Mouse (Mus musculus) adrenal gland, adult 2 months (tissue): Measurements from ENCODE around the gene Scn4a. TPM values are rescaled to one million over a fixed set of nuclear protein-coding genes. Genes with fewer than 3 reads are reported as not detected.
"Not testable (repeated sequence)": the region's sequence is repeated elsewhere in the genome, so short reads cannot be mapped to it uniquely, and the experiment has no call there.

Experiments
- DNase-seq: peaks from one replicate; pipeline ENCODE4 v3.0.0; 2021
- long read RNA-seq: library from polyadenylated mRNA; stranded (forward); transcript quantifications from one replicate; pipeline ENCODE4 v2.0.0, GENCODE M21; 2021
- polyA plus RNA-seq: library from polyadenylated mRNA; depleted of rRNA; stranded (reverse); fragments of >200 nt; gene quantifications from 2 replicates; pipeline ENCODE4 v1.2.3, GENCODE M21; 2012; rRNA removed
- total RNA-seq, 2 experiments: library from RNA; stranded (reverse); gene quantifications; 2 replicates each; pipeline ENCODE4 v1.2.3; 2021

Scn4a gene
- total RNA-seq (under 1 TPM; 0.07 to 0.09 TPM), polyA plus RNA-seq (0.01 and 0.15 TPM in 2 replicates)
- long read RNA-seq: 0 reads

DNA sequence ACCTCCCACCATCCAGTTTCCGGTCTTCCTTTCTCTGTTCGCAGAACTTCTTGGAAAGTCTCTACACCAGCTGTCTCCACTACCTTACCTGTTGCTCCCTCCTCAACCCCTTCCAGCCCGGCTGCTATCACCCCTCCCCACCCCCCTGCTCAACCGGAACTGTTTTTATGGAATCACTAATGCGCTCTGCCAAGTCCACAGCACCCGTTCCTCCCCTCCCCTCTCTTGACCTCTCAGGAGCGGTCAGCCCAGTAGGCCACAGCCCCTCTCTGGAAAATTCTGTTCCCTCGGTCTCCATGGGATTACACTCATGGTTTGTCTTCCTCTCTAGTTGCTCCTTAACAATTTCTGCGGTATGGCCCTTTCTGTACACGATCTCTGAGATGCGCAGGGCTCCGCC lies at the start of gene Scn4a:
Scn4a (minus strand) TSS at position 101 of the 400 bp plus-strand sequence.
- DNase-seq: no peak

DNA sequence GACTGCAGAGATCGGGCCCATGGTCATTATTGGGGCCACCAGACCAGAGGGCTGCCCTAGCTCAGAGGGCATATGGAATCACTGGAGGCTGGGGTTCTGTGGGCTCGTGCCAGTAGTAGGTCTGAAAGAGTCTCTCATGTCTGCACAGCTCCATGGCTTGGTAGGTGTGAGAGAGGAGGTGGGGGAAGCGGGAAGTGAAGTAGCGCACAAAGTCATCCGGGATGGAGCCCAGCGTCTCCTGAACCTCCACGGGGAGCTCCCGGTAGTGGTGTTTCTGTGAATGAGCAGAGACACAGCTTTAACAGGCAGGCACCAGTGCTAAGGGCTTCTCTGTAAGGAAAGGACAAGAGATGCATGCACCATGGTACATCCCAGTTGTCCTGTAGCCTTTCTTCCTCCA lies 45.4 kb upstream of the Scn4a start:
- DNase-seq: no peak

DNA sequence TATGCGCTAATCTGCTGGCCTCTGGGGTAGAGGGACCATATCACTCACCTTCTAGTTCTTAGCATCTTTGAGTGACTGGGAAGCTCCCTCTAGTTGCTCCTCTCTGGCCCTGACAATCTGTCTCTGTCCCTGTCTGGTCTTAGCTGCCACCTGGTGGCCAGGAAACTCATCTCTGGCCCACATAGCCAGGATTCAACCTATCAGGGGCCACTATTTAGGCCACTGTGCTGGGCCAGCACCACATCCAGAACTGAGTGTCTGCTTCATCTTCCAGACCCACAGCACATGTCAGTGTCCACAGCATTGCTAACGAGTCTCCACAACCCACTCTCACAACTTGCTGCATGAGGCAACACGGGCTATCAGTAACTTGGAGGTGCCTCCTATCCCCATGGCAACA lies 44.6 kb upstream of the Scn4a start:
- no peak for DNase-seq

DNA sequence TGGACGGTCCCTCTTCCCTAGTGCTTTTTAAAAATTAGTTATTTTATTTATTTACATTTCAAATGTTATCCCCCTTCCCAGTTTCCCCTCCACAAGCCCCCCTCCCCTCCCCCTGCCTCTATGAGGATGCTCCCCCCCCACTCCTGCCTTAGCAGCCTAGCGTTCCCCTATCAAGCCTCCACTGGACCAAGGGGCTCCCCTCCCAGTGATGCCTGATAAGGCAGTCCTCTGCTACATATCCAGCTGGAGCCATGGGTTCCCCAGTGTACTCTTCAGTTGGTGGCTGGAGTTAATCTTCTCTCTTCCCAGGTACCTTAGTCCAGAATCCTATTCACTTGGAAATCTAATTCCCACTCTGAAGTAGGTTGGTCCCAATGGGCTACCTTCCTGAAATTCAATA lies 41.0 kb upstream of the Scn4a start:
- DNase-seq: not testable (repeated sequence)

DNA sequence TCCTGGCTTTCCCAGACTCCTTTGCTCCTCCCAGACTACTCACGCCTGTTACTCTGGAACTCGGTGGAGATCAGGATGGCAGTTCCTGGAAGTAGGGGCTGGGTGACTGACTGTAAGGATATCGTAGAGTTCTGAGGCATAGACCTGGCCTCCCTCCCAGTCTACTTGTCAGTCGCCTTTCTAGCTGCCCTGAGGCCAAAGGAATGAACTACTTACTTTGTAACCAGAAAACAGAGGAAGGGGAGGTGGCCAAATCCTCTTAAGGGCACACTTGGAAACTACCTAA lies 40.2 kb upstream of the Scn4a start:
- no peak for DNase-seq

DNA sequence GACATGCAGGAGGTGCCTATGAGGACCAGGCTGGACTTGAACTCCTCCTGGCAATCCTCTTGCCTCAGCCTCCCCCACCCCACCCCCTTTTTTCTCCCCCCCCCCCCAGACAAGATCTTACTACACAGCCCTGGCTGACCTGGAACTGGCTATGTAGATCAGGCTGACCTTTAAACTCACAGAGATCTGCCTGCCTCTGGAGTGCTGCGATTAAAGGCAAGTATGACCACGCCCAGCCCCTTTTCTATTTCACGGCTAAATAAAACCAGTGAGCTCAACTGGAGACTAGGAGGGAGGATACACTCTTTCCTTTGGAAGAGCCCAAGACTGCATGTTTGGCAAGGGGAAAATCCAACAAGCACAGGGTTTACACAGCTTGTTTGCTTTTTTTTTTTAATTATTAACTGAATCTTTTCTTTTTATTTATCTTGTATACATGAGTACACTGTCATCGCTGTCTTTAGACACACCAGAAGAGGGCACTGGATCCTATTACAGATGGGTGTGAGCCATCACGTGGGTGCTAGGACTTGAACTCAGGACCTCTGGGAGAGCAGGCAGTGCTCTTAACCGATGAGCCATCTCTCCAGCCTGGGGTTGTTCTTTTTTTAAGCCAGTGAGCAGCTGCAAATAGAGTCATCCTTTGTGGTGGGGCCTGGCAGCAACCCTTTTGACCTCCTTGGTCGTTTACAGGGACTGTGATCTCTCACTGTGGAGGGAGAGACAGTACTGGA lies 39.7 kb upstream of the Scn4a start:
- DNase-seq: no peak

DNA sequence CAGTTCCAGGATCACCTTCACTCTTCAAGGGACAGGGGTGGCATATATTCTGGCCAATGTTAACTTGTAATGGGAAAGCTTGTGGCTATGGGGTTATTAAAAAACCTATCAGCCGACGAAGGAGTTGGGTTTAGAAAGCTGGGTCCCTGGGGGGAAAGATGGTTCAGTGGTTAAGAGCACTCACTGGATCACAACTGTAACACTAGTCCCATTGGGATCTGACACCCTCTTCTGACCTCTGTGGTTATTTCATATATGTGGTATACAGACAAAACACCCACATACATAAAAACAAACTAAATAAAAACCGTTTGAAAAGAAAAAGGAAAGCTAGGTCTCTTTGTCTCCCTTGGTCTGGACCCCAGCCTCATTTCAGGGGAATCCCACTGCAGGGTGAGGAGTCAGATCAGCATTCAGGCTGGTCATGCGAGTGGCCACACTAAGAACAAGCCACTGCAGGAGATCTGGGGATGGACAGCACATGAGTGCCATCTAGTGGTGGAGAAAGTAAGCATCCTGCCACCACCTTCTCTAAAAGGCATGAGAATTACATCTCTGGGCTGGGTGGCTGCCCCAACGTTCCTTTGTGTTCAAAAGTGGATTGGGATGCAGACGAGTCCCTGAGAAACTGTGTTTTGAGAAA lies 38.6 kb upstream of the Scn4a start:
- DNase-seq: peak; percentile 74

DNA sequence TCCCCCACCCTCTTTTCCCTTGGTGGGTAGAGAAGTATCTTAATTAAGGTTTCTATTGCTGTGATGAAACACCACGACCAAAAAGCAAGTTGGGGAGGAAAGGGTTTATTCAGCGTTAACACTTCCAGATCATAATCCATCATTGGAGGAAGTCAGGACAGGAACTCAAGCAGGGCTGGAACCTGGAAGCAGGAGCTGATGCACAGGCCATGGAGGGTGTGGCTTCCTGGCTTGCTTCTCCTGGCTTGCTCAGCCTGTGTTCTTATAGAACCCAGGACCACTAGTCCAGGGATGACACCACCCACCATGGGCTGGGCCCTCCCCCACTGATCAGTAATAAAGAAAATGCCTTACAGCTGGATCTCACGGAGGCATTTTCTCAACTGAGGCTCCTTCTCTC lies 37.7 kb upstream of the Scn4a start:
- DNase-seq: no peak

DNA sequence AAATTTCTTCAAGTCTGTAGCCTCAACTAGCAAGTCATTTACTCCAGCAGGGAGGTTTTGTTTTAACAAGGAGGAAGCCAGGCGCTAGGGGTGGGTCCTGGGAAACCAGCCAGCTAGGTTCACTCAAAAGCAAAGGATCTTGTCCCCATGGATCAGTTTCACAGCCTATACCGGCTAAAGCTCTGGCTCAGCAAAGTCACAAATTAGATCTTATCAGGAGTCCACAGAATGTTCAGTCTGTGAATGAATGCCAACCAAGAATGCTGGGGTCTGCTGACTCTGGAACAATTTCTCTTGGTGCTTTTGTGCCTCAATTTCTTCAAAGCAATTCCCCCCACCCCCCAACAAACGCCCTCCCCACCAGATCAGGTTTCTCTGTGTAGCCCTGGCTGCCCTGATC lies 36.5 kb upstream of the Scn4a start:
- DNase-seq: no peak

DNA sequence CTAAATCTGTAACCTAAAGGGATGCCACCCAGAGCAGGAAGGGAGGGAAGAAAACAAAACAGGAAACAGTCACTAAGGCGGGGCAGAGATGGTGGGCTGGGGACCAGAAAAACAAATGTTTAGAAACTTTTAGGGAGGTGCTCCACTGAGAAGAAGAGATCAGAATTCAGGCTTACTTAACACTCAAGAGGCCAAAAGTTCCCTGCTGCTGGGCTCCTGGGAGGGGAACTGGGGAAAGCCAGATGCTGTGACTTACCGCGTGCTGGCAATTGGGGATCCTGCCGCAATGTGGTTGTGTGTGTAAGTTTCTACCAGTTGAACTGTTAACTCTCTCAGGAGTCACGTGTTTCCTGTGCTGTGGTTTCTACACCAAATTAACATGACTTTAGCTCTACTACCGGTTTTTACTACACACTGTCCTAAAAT lies 34.7 kb upstream of the Scn4a start, which contains the start of gene Icam2:
Icam2 (minus strand) TSS at position 285 of the 426 bp plus-strand sequence.
- no peak for DNase-seq

DNA sequence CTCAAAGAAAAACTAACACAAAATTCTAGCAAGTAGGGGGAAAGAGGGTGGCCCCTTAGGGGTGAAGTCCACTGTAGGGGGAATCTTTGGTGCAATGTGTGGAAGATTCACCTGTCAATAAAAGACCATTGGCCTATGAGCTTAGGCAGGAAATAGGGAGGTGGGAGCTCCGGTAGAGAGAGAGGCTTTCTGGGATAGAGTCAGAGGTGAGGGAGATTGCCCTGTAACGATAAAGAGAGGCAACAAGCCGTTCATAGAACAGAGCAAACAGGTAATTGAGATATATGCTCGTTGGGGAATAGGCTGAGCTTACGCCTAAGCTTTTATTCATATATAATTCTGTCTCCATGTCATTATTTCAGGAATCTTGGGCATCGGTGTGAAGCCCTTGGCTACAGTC lies 33.9 kb upstream of the Scn4a start:
- no peak for DNase-seq

DNA sequence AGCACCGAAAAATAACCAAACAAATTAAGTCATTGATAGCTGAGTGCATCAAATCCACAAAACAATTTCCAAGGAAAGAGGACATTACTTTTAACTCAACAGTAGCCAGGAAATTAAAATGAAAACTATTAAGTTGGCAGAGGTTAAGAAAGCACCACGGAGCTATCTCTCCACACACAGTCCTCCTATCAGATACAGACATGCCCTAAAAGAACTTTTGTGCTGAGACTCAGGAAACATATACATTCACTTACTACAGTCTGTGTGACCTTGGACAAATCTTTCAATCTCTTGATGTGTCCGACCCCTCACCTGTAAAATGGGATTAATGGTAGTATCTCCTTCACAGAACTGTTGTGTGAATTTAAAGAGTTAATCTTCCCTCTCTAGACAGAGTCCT lies 33.3 kb upstream of the Scn4a start:
- DNase-seq: no peak

DNA sequence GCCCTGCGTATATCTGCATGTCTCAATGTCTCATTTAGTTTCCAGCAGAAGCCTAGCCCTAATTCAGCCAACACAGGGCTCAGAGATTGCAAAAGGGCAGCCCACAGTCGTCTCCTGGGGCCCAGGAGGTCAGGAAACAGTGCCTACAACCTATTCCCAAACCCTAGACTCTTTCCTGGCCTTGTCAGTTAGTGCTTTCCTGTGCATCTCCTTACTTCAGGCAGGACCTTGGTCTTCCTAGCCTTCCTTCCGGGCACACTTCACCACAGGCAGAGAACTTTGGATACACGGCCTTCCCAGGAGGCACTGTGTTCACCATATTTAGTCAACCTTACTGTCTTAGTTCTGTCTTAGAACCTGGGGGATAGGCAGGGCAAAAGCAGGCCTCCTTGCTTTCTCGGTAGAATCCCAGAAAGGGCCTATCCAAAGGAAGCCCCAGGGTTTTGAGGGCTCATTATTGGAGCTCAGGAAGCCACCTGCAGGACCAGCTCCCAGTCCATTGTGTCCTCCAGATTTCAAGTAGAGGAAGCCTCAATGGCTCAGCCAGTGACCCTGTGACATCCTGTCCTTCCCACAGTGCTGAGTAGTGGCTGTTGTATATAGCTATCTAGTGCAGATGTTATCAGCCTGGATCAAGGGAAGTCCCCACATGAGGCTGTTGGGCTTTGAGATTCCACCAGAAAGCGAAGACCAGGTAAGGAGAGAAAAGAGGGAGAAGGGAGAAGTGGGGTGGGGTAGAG lies 30.1 kb upstream of the Scn4a start:
- no peak for DNase-seq

DNA sequence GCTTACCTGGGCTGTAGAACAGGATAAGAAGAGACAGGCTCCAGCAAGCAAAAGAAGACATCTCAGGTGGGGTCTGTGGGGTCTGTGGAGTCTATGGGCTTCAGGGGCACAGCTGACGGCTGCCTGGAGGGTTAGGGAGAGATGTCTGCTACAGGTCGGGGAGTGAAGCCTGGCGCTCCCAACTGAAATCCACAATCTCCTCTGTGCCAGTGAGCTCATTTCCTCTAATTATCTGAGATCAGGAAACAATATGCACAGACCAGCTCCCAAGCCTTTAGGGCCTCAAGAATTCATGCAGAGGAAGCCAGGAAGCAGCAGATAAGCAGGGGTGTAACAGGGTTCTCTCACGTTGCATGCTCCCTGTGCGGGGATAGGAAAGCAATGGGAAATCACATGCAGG lies 29.3 kb upstream of the Scn4a start:
- no peak for DNase-seq

DNA sequence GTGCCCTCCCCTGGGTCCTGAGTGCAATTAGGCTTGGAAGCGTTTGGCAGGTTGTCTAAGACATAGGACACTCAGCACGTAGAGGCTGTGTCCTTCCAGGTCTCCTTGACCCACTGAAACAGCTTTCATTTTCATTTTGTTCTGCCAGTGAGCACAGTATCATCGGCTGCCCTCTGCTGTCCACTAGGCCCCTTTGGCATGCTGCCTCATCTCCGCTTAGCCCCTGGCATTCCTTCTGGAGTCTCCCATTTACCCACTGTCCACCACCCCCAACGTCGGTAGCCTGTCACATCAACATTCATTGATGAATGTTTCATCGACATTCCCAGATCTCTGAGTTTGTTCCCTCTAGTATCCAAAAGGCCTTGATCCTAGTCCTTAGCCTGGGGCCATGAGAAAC lies 28.8 kb upstream of the Scn4a start:
- DNase-seq: peak; percentile 77

DNA sequence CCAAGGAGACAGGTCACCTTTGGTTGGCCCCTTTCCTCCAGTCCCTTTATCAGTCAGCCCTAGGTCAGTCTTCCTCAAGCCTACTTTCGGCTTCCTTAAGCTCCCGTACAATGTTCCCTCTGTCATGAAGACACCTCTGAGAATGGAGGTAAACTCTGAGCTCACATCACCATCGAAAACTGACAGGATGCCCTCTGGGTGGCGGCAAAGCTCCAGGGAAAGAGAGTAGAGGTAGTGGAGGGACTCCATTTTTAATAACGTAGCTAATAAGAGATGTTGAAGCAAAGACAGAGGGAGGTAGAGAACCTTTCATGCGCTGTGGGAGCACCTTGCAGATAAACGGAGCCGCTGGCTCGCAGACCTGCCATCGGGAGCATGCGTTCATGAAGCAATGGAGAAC lies 27.9 kb upstream of the Scn4a start:
- no peak for DNase-seq

DNA sequence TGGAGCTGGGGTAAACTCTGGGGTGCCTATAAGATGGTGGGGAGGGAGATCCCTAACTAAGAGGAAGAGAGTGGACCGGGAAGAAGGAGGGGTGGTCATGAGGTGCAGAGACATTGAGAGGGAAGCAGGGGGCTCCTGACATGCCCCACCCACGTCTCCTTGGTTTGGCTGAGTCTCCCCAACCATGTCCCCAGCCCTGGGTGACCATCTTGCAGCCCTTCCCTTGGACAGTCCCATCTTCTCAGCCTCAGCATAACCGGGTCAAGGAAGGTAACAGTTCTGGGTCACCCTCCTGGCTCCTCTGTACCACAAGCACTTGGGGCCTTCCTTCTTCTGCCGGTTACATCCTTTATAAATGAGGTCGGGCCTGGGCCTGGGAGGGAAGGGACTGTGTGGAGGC lies 21.9 kb upstream of the Scn4a start:
- DNase-seq: no peak

DNA sequence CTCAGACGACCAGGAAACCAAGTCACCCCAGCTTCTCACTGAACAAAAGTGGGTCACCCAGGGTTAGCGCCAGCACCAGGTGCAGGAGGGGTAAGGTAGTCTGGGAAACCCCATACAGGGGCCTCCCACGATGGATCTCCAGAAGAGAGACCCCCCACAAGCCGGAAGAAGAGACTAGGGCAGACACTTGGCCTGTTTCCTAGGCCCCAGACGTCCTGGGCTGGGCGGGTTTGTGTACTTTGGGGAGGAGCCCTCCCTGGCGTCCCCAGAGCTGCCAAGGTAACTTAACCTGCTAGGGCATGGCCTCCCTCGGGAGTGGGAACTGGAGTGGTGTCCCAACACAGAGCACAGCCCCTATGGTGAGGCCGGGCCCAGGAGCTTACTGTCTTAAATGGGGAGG lies 21.5 kb upstream of the Scn4a start:
- no peak for DNase-seq

DNA sequence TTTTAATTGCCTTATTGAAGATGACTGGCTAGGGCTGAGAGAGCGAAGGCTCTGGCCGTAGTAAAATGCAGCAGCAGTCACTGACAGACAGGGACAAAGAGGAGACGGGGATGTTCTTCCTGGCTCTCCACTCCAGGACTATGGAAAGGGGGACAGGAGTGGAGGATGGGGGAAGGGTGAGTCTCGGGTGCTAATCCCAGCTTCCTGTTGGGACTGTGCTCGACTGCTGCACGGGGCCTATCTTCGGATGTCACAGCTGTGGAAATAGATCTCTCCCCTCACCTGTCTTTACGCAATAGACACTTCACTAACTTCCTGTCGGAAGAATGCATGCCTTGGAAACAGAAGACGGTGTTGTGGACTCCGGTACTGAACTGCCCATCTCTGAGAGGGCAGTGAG lies 20.9 kb upstream of the Scn4a start:
- no peak for DNase-seq

DNA sequence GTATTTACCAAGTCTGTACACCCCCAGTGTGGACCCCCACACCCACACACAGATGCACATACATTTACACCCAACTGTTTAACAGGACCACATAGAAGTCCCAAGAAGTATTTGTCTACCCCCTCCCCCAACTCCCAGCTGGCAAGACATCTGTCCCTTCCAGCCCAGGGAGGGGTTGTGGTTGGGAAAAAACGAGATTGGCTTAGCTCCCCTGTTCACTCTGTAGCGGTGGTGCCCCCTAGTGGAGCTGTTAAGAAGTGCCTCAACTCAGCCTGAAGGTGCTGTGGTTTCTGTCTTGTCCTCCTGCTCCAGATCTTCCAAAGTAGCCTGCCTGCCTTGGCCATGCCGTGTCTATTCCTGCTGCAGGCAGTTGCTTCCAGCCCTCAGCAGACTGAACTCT lies 13.2 kb upstream of the Scn4a start:
- DNase-seq: peak; percentile 80

DNA sequence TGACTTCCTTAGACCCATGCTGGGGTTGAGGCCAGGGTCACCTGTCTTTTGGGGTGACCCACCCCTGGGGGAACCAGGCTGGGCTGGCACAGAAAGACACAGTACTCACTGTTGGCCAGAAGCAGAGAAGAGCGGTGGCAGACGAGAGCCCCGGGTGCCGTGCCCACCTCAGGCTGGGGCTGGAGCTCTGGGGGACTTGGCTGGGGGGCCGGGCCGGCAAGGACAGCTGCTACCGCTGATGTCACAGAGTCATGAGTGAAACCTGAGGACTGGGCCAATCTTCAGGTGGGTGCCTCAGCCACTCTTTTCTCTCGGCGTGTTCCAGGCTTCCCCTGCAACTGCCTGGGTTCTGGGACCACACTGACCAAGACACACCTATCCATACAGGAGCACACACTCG lies 12.3 kb upstream of the Scn4a start, which contains the start of gene Prr29:
Prr29 (plus strand) TSS at position 107 of the 400 bp plus-strand sequence.
- DNase-seq: no peak

DNA sequence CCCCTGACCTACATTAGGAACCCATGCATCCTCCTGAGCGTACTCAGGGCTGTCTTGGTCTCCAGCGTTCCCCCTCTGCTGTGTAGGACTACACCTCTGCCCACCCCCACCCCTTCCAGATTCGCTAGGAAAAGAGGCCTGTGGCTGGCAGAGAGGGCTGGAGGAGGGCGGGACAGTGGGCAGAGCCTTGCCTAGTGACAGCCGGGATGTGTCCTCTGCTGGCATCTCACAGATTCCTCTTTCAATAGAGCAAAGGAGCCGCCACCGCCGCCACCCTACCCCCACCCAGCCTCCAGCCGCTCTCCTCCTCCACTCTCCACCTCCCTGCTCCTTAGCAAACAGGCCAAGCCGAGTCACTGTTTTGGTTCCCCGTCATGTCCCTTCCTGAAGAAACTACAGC lies 11.6 kb upstream of the Scn4a start:
- no peak for DNase-seq

DNA sequence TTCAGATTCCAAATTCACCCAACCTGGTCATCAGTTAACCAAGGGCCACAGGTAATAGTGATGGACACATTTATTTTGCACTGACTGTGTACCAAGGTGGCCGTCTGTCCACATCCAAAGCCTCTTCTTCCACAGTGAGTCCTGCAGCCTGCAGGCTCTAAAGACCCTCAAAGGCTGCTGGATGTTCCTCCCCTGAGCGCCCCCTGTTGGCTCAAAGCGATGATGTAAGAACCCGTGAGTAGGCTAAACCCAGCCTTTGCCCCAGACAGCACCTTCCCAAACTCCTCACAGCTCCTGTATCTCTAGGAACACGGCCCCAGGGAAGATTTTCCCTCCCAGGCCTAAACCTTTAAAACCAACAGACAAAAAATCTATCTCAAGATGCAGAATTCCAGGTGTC lies 6.3 kb upstream of the Scn4a start:
- no peak for DNase-seq
